Mouse (Mus musculus): ENCODE measurements at regions not wholly inside any gene's neighbourhood (a gene's known extent, or its start where the extent isn't known, plus 50 kb on each side); places are given as distances from the start of the nearest gene placed in this dataset.

GRCm38 (mm10) chr1:138011581-138011980 lies 163.9 kb downstream of the Ptprc start:
- DNase-seq (ENCODE audit: low read depth) = no peak

- no peak for DNase-seq (ENCODE audit: low read depth)
These were observed 164.5 kb downstream of the Ptprc start for GRCm38 (mm10) chr1:138010910-138011477.

- DNase-seq (ENCODE audit: low read depth) = no peak
These were observed 168.7 kb downstream of the Ptprc start for GRCm38 (mm10) chr1:138006811-138007210.

- DNase-seq (ENCODE audit: low read depth) = no peak
These were observed 171.2 kb downstream of the Ptprc start for GRCm38 (mm10) chr1:138004319-138004718.

GRCm38 (mm10) chr1:137999268-137999900 lies 176.1 kb downstream of the Ptprc start:
- no peak for DNase-seq (ENCODE audit: low read depth)

- DNase-seq (ENCODE audit: low read depth) = no peak
These were observed 179.5 kb downstream of the Ptprc start for GRCm38 (mm10) chr1:137996041-137996440.

GRCm38 (mm10) chr1:137991936-137992335 lies 183.6 kb downstream of the Ptprc start:
- DNase-seq (ENCODE audit: low read depth) = no peak

GRCm38 (mm10) chr1:137991412-137991811 lies 184.1 kb downstream of the Ptprc start:
- no peak for DNase-seq (ENCODE audit: low read depth)

- no peak for DNase-seq (ENCODE audit: low read depth)
These were observed 202.1 kb downstream of the Ptprc start for GRCm38 (mm10) chr1:137973406-137973805.

- DNase-seq (ENCODE audit: low read depth) = no peak
These were observed 202.7 kb downstream of the Ptprc start for GRCm38 (mm10) chr1:137972620-137973350.

GRCm38 (mm10) chr1:137966151-137966836 lies 209.2 kb downstream of the Ptprc start:
- DNase-seq (ENCODE audit: low read depth) = no peak

GRCm38 (mm10) chr1:137963656-137964055 lies 211.9 kb downstream of the Ptprc start:
- DNase-seq (ENCODE audit: low read depth) = no peak

GRCm38 (mm10) chr1:137958040-137958439 lies 217.5 kb downstream of the Ptprc start:
- no peak for DNase-seq (ENCODE audit: low read depth)

GRCm38 (mm10) chr1:137955993-137956392 lies 219.5 kb downstream of the Ptprc start:
- no peak for DNase-seq (ENCODE audit: low read depth)

GRCm38 (mm10) chr1:137955139-137955538 lies 220.4 kb downstream of the Ptprc start:
- no peak for DNase-seq (ENCODE audit: low read depth)

GRCm38 (mm10) chr1:137953369-137953768 lies 222.1 kb downstream of the Ptprc start:
- no peak for DNase-seq (ENCODE audit: low read depth)

GRCm38 (mm10) chr1:137952777-137953176 lies 222.7 kb downstream of the Ptprc start:
- DNase-seq (ENCODE audit: low read depth) = no peak

- DNase-seq (ENCODE audit: low read depth) = no peak
These were observed 227.6 kb downstream of the Ptprc start for GRCm38 (mm10) chr1:137947900-137948299.

GRCm38 (mm10) chr1:137941776-137942522 lies 233.6 kb downstream of the Ptprc start:
- no peak for DNase-seq (ENCODE audit: low read depth)

GRCm38 (mm10) chr1:137935746-137936145 lies 239.8 kb downstream of the Ptprc start:
- DNase-seq (ENCODE audit: low read depth) = no peak

GRCm38 (mm10) chr1:137929764-137930163 lies 245.7 kb downstream of the Ptprc start:
- no peak for DNase-seq (ENCODE audit: low read depth)

- no peak for DNase-seq (ENCODE audit: low read depth)
These were observed 247.0 kb downstream of the Ptprc start for GRCm38 (mm10) chr1:137928522-137928921.
